28 mouse cellular contexts compared by ENCODE assay signal in the genomic region with DNA sequence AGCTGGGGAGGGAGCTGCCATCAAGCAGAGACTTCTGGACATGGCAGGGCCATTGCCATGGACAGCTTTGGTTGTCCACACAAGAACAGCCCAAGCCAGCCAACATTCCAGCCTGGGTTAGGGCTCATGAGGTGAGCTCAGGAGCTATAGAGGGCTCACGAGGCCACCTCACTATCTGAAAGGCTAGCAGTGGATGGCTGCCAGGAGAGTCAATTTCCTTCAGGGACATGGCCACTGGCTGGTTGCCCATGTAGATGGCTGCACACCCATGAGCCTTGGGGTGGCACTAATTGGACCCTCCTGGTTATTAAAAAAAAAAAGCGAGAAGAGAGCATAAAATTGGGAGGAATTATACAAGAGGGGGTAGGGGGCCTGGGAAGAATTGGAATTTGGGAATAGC. TPM values are rescaled to one million over a fixed set of nuclear protein-coding genes. Genes with fewer than 3 reads are reported as not detected.
DNase-seq lines count a peak whose midpoint lies in the region; ATAC-seq lines count a peak whose summit lies in the region.
"Had no signal": no experiment of that assay in that cellular context is flagged by ENCODE, and none has a peak within 500 bp of the region (broad histone marks: within the 10 kb centered on the region; RNA-seq: fewer than 3 reads in every experiment).

No protein-coding gene starts in this region.

- WGBS in kidney, embryonic 15.5 days, result 92% methylated on average over 2 of the region's 2 CpGs

- H3K9me3 ChIP-seq in kidney, embryonic 15.5 days (replicated peaks), result no peaks in the 10 kb centered on the region
- H3K9me3 ChIP-seq: embryonic facial prominence, embryonic 12.5 days; heart, embryonic 13.5 days; limb, embryonic 13.5 days; liver, embryonic 12.5 days had no signal

- peak; percentile 6 to 8 for DNase-seq in heart, postnatal 10 days
- no peak for DNase-seq in heart, postnatal 25 days (ENCODE audit: low spot score)
- DNase-seq in cerebellum, adult 18-20 months, result peak; percentile 23 to 28
- peak; percentile 19 for DNase-seq in cerebellum, adult 9-10 months
- DNase-seq in cerebellum, postnatal 36 days, result peak; percentile 10 to 26
- DNase-seq: adrenal gland, adult 2 months; B cell, adult 2 months; embryo, embryonic 11 days; gastrocnemius, postnatal 36 days; heart, adult 2 months; kidney, adult 18-20 months; layer of hippocampus, adult 9-11 months; liver, postnatal 0 days; lung, postnatal 36 days; right cerebral cortex, postnatal 4 days; thymus, postnatal 4 days had no signal

- intact Hi-C loops in heart, postnatal 10 days (cut with DNase I), result no loop called here
- intact Hi-C loops in heart, postnatal 25 days (cut with DNase I), result no loop called here

- no peak for ATAC-seq in kidney, embryonic 15.5 days (replicated peaks; ENCODE audit: low FRiP score)
- ATAC-seq: activated CD4-positive, CD25-positive, alpha-beta regulatory T cell, adult 4 months; forebrain, embryonic 14.5 days; hindbrain, embryonic 16.5 days; liver, embryonic 12.5 days; liver, postnatal 0 days; midbrain, embryonic 16.5 days had no signal

- H3K4me3 ChIP-seq in kidney, embryonic 15.5 days (replicated peaks), result no peak overlapping the region
- H3K4me3 ChIP-seq: embryonic facial prominence, embryonic 12.5 days; heart, adult 2 months; heart, embryonic 13.5 days; left cerebral cortex, adult 2 months; limb, embryonic 13.5 days; liver, embryonic 12.5 days had no signal

- no peak overlapping the region for H3K9ac ChIP-seq in kidney, embryonic 15.5 days
- H3K9ac ChIP-seq: embryonic facial prominence, embryonic 12.5 days; heart, embryonic 13.5 days; limb, embryonic 13.5 days; liver, embryonic 12.5 days; liver, postnatal 0 days had no signal

- H3K27ac ChIP-seq in kidney, embryonic 15.5 days, result no peak overlapping the region
- H3K27ac ChIP-seq: embryonic facial prominence, embryonic 12.5 days; heart, adult 2 months; heart, embryonic 13.5 days; kidney, postnatal 0 days; left cerebral cortex, adult 2 months; limb, embryonic 13.5 days; liver, embryonic 12.5 days had no signal

- peaks cover 10% of the 10 kb centered on the region for H3K36me3 ChIP-seq in kidney, embryonic 15.5 days
- H3K36me3 ChIP-seq: liver, embryonic 12.5 days had no signal

- H3K4me1 ChIP-seq in kidney, embryonic 15.5 days, result peaks cover 6% of the 10 kb centered on the region; the same call in 1 of the 2 replicates
- H3K4me1 ChIP-seq: embryonic facial prominence, embryonic 12.5 days had no signal

- H3K4me2 ChIP-seq in kidney, embryonic 15.5 days, result no peak overlapping the region
- H3K4me2 ChIP-seq: embryonic facial prominence, embryonic 12.5 days; heart, embryonic 13.5 days; limb, embryonic 13.5 days; liver, embryonic 12.5 days; midbrain, embryonic 11.5 days had no signal

- H3K27me3 ChIP-seq in kidney, embryonic 15.5 days, result no peaks in the 10 kb centered on the region
- H3K27me3 ChIP-seq: embryonic facial prominence, embryonic 12.5 days; heart, embryonic 13.5 days; limb, embryonic 13.5 days; liver, embryonic 12.5 days had no signal

RNA-seq across cellular contexts. Expression of gene Arl6, which starts 4.6 kb away (rescaled TPM):
- total RNA-seq in heart, postnatal 10 days (2021), result 1 to 10 TPM; 7.1 to 8.7 TPM
- total RNA-seq in heart, postnatal 25 days (2021), result 1 to 10 TPM; 4.5 to 5.1 TPM
- 37.9 and 39.0 TPM in 2 replicates for polyA plus RNA-seq in kidney, embryonic 15.5 days (2015; fragmentation: Nextera tagmentation; extraction: Ambion mirVana)

RNA-seq across cellular contexts. Expression of gene Crybg3, which starts 33.8 kb away (rescaled TPM):
- 10 to 100 TPM; 61.9 to 64.6 TPM for total RNA-seq in heart, postnatal 10 days (2021)
- total RNA-seq in heart, postnatal 25 days (2021), result 10 to 100 TPM; 69.3 to 76.9 TPM
- polyA plus RNA-seq in kidney, embryonic 15.5 days (2015; fragmentation: Nextera tagmentation; extraction: Ambion mirVana), result 7.2 and 8.4 TPM in 2 replicates
